ENCODE assay signal across 9 mouse cellular contexts in the genomic region with DNA sequence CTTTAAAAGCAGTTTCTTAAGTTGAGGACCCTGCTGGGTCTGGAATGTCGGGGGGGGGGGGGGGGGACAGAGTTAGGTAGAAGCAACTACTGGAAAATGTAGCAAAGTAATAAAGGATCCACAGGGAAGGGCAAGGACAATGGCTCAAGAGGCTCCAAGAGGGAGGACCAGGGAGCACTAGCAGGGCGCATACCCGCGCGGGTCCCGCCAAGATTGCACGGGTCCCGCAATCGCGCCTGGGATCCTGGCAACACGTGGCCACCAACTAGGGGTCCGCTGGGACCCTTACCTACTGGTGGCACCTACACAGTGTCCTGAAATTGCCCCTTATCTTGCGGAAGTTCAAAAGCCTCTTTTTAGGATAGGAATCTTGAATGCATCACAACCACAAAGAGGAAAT.
DNase-seq lines count a peak whose midpoint lies in the region; ATAC-seq and TF ChIP-seq lines count a peak whose summit lies in the region.
"Had no signal": no experiment of that assay in that cellular context is flagged by ENCODE, and none has a peak within 500 bp of the region (broad histone marks: within the 10 kb centered on the region; RNA-seq: fewer than 3 reads in every experiment).

No protein-coding gene starts in this region.

- ATAC-seq in heart, postnatal 0 days (ENCODE audit: insufficient read depth, low read depth) = no peak
- ATAC-seq in forebrain, embryonic 15.5 days (replicated peaks) = no peak
- no peak for ATAC-seq in limb, embryonic 15.5 days (ENCODE audit: insufficient number of reproducible peaks, low FRiP score, low TSS enrichment, low read depth)
- ATAC-seq: liver, postnatal 0 days had no signal

- H3K27ac ChIP-seq in heart, postnatal 0 days (ENCODE audit: low read depth) = no peak overlapping the region
- H3K27ac ChIP-seq in embryonic facial prominence, embryonic 10.5 days (replicated peaks) = no peak overlapping the region
- H3K27ac ChIP-seq in forebrain, embryonic 15.5 days (replicated peaks) = no peak overlapping the region
- H3K27ac ChIP-seq in limb, embryonic 15.5 days = no peak overlapping the region

- TF ChIP-seq EP300 in heart, postnatal 0 days (IDR thresholded peaks at IDR 0.05; ENCODE audit: low read depth) = no peak

- intact Hi-C loops in gastrocnemius, postnatal 14 days (cut with DNase I; ENCODE audit: low total_unique reads) = no loop called here

- H3K9ac ChIP-seq in heart, postnatal 0 days (replicated peaks; ENCODE audit: low read depth, low read length) = no peak overlapping the region
- no peak overlapping the region for H3K9ac ChIP-seq in forebrain, embryonic 15.5 days (replicated peaks)
- H3K9ac ChIP-seq in limb, embryonic 15.5 days = no peak overlapping the region
- H3K9ac ChIP-seq: liver, postnatal 0 days had no signal

- no peaks in the 10 kb centered on the region for H3K9me3 ChIP-seq in heart, postnatal 0 days (replicated peaks; ENCODE audit: control insufficient read depth, low read length)
- no peaks in the 10 kb centered on the region for H3K9me3 ChIP-seq in embryonic facial prominence, embryonic 10.5 days
- no peaks in the 10 kb centered on the region for H3K9me3 ChIP-seq in forebrain, embryonic 15.5 days
- H3K9me3 ChIP-seq in limb, embryonic 15.5 days = no peaks in the 10 kb centered on the region

- H3K4me3 ChIP-seq in heart, postnatal 0 days (ENCODE audit: low read depth, low read length) = no peak overlapping the region
- H3K4me3 ChIP-seq in embryonic facial prominence, embryonic 10.5 days = peak overlapping the region; percentile 72
- H3K4me3 ChIP-seq in forebrain, embryonic 15.5 days = no peak overlapping the region
- H3K4me3 ChIP-seq in limb, embryonic 15.5 days = no peak overlapping the region

- H3K36me3 ChIP-seq in heart, postnatal 0 days (replicated peaks; ENCODE audit: control insufficient read depth, insufficient read depth, low read length) = no peaks in the 10 kb centered on the region
- H3K36me3 ChIP-seq in embryonic facial prominence, embryonic 10.5 days (replicated peaks) = no peaks in the 10 kb centered on the region
- no peaks in the 10 kb centered on the region for H3K36me3 ChIP-seq in forebrain, embryonic 15.5 days
- H3K36me3 ChIP-seq in limb, embryonic 15.5 days = no peaks in the 10 kb centered on the region

- peak overlapping the region; percentile 37 for H3K4me2 ChIP-seq in heart, postnatal 0 days (ENCODE audit: low read depth, low read length)
- peak overlapping the region; percentile 25; the same call in 1 of the 2 replicates for H3K4me2 ChIP-seq in forebrain, embryonic 15.5 days (replicated peaks)
- 0 out of 2 replicates have a peak overlapping the region, but pooled peaks have one; percentile 10 for H3K4me2 ChIP-seq in limb, embryonic 15.5 days

- peaks cover 21% of the 10 kb centered on the region for H3K27me3 ChIP-seq in heart, postnatal 0 days (ENCODE audit: control insufficient read depth, insufficient read depth, low read length)
- H3K27me3 ChIP-seq in embryonic facial prominence, embryonic 10.5 days (replicated peaks; ENCODE audit: low read depth, poor library complexity, severe bottlenecking) = peaks cover 52% of the 10 kb centered on the region
- no peaks in the 10 kb centered on the region for H3K27me3 ChIP-seq in forebrain, embryonic 15.5 days
- H3K27me3 ChIP-seq in limb, embryonic 15.5 days = peaks cover 21% of the 10 kb centered on the region

- no peak for DNase-seq in heart, postnatal 0 days (ENCODE audit: low spot score)
- DNase-seq in heart, postnatal 4 days = no peak
- no peak for DNase-seq in embryonic facial prominence, embryonic 10.5 days (ENCODE audit: low spot score)
- DNase-seq in gastrocnemius, postnatal 14 days = no peak
- no peak for DNase-seq in cerebellum, adult 9-10 months
- DNase-seq in kidney, adult 9 months = no peak
- DNase-seq: liver, postnatal 0 days had no signal

- peaks cover 12% of the 10 kb centered on the region for H3K4me1 ChIP-seq in heart, postnatal 0 days (ENCODE audit: control insufficient read depth, insufficient read depth)
- H3K4me1 ChIP-seq in embryonic facial prominence, embryonic 10.5 days = peaks cover 39% of the 10 kb centered on the region
- peaks cover 25% of the 10 kb centered on the region for H3K4me1 ChIP-seq in forebrain, embryonic 15.5 days
- peaks cover 23% of the 10 kb centered on the region for H3K4me1 ChIP-seq in limb, embryonic 15.5 days

- no peak for TF ChIP-seq CTCF in heart, postnatal 0 days (IDR thresholded peaks at IDR 0.05; ENCODE audit: low read depth)

- 15% methylated on average over 13 of the region's 13 CpGs for WGBS in heart, postnatal 0 days
- 6% methylated on average over 13 of the region's 13 CpGs for WGBS in embryonic facial prominence, embryonic 10.5 days
- WGBS in forebrain, embryonic 15.5 days = 13% methylated on average over 13 of the region's 13 CpGs
- WGBS in limb, embryonic 15.5 days = 19% methylated on average over 13 of the region's 13 CpGs
